12 mouse cellular contexts compared by ENCODE assay signal in the genomic region with DNA sequence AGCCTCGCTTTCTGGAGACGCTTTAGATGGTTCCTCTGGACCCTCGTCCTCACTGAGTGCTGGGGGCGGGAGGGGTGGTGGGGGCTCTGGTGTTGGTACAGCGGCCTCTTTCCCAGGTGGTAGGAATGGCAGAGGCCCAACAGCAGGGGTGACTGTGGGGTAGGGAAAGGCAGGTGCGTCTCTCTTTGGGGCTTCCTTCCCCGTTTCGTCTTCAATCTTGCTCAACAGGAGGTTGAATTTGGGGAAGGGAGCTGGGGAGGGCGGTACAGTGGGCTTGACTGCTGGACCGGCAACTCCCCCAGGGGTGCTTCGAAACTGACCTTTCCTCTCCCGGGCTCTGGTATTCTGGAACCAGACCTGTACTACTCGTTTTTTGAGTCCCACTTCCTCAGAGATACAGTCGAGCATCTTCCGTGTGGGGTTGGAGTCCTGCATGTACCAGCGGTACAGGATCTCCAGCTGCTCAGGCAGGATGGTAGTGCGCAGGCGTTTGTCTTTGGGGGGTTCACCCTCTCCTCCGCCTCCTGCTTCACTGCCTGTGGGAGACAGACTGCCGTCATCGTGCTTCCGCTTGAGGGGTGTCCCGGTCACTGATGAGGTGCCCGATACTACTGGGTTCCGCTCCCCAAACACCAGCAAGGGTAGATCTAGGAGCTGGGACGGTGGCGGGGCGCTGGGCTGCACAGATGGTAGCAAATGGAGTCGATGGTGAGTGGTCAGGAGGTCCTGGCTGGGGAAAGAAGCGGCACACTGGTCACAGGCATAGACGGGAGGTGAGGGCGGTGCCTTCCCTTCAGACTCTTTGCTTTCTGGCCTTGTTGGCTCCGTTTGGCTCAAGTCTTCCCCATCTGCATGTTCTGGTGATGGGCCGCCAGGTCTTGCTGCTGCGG. TPM values are rescaled to one million over a fixed set of nuclear protein-coding genes. Genes with fewer than 3 reads are reported as not detected.
A peak's percentile ranks its signal among the peaks of the same experiment; 100 is the strongest.
DNase-seq lines count a peak whose midpoint lies in the region; ATAC-seq and TF ChIP-seq lines count a peak whose summit lies in the region.
"Had no signal": no experiment of that assay in that cellular context is flagged by ENCODE, and none has a peak within 500 bp of the region (broad histone marks: within the 10 kb centered on the region; RNA-seq: fewer than 3 reads in every experiment).

No protein-coding gene starts in this region.

- no peak overlapping the region for H3K27ac ChIP-seq in heart, embryonic 12.5 days (ENCODE audit: poor library complexity, severe bottlenecking)
- peak overlapping the region; percentile 4 for H3K27ac ChIP-seq in cortical plate, adult 2 months (ENCODE audit: insufficient read depth, low read length)
- no peak overlapping the region for H3K27ac ChIP-seq in stomach, postnatal 0 days (replicated peaks)
- H3K27ac ChIP-seq: neural tube, embryonic 13.5 days had no signal

- TF ChIP-seq POLR2A in cortical plate, adult 2 months (IDR thresholded peaks at IDR 0.05; ENCODE audit: extremely low read depth, insufficient read depth, low read length): no peak

- H3K27me3 ChIP-seq in heart, embryonic 12.5 days (replicated peaks): peaks cover 46% of the 10 kb centered on the region
- no peaks in the 10 kb centered on the region for H3K27me3 ChIP-seq in stomach, postnatal 0 days (ENCODE audit: control insufficient read depth, insufficient read depth, low read length)
- H3K27me3 ChIP-seq: neural tube, embryonic 13.5 days had no signal

- H3K4me3 ChIP-seq in heart, embryonic 12.5 days: no peak overlapping the region
- no peak overlapping the region for H3K4me3 ChIP-seq in cortical plate, adult 2 months (ENCODE audit: insufficient read depth, low read length)
- no peak overlapping the region for H3K4me3 ChIP-seq in stomach, postnatal 0 days (ENCODE audit: low read depth, low read length)
- H3K4me3 ChIP-seq: neural tube, embryonic 13.5 days had no signal

- 0 out of 2 replicates have a peak overlapping the region, but pooled peaks have one; percentile 16 for H3K9ac ChIP-seq in heart, embryonic 12.5 days
- no peak overlapping the region for H3K9ac ChIP-seq in stomach, postnatal 0 days (ENCODE audit: low read length)
- H3K9ac ChIP-seq: neural tube, embryonic 13.5 days had no signal

- DNase-seq in heart, adult 18-20 months: no peak
- DNase-seq in A20 (ENCODE audit: low read depth, low spot score) (peak; percentile 72), ZHBTc4 (ENCODE audit: low read depth, low spot score) (peak; percentile 37)
- no peak for DNase-seq in stomach, postnatal 0 days (ENCODE audit: low spot score)
- DNase-seq: adrenal gland, adult 2 months; heart, postnatal 10 days; lung, postnatal 4 days; thymus, adult 2 months had no signal

- H3K36me3 ChIP-seq in heart, embryonic 12.5 days: peaks cover 26% of the 10 kb centered on the region
- H3K36me3 ChIP-seq in stomach, postnatal 0 days (ENCODE audit: control insufficient read depth, insufficient read depth, low read length): no peaks in the 10 kb centered on the region

- no peaks in the 10 kb centered on the region for H3K9me3 ChIP-seq in heart, embryonic 12.5 days (replicated peaks)
- no peaks in the 10 kb centered on the region for H3K9me3 ChIP-seq in stomach, postnatal 0 days (ENCODE audit: control insufficient read depth, low read length)
- H3K9me3 ChIP-seq: neural tube, embryonic 13.5 days had no signal

- no peak for TF ChIP-seq EP300 in stomach, postnatal 0 days (optimal IDR thresholded peaks at IDR 0.05)

- peaks cover 18% of the 10 kb centered on the region for H3K4me1 ChIP-seq in heart, embryonic 12.5 days (replicated peaks)
- H3K4me1 ChIP-seq in cortical plate, adult 2 months (ENCODE audit: control insufficient read depth, insufficient read depth, low read length): peaks cover 3% of the 10 kb centered on the region; the same call in 1 of the 2 replicates
- H3K4me1 ChIP-seq in stomach, postnatal 0 days (replicated peaks; ENCODE audit: control insufficient read depth, insufficient read depth): no peaks in the 10 kb centered on the region

- WGBS in heart, embryonic 12.5 days: 58% methylated on average over 35 of the region's 35 CpGs
- 84% methylated on average over 35 of the region's 35 CpGs for WGBS in stomach, postnatal 0 days

- no peak overlapping the region for H3K4me2 ChIP-seq in heart, embryonic 12.5 days
- no peak overlapping the region for H3K4me2 ChIP-seq in stomach, postnatal 0 days (replicated peaks; ENCODE audit: low read depth)
- H3K4me2 ChIP-seq: neural tube, embryonic 13.5 days had no signal

- TF ChIP-seq CTCF in cortical plate, adult 2 months (IDR thresholded peaks at IDR 0.05; ENCODE audit: extremely low read depth, insufficient read depth, low read length): no peak
- TF ChIP-seq CTCF in stomach, postnatal 0 days (IDR thresholded peaks at IDR 0.05; ENCODE audit: low read depth): no peak

- no peak for ATAC-seq in heart, embryonic 12.5 days (ENCODE audit: insufficient number of reproducible peaks, low FRiP score)
- ATAC-seq in stomach, postnatal 0 days (ENCODE audit: low FRiP score, low TSS enrichment): no peak
- no peak; the same call in 1 of the 2 replicates for ATAC-seq in granulocyte monocyte progenitor cell, adult 5-6 weeks (replicated peaks; ENCODE audit: poor library complexity, severe bottlenecking)

RNA-seq across cellular contexts. Expression of gene Zfhx2, which starts 27.4 kb away (rescaled TPM):
- polyA plus RNA-seq in heart, embryonic 12.5 days (2016; fragmentation: Nextera tagmentation; extraction: Ambion mirVana): 4.4 and 4.5 TPM in 2 replicates
- total RNA-seq in heart, adult 18-20 months (2021): 1 to 10 TPM; 4.5 to 5.0 TPM
- 13.0 and 13.1 TPM in 2 replicates for polyA plus RNA-seq in cortical plate, adult 2 months (2012; rRNA removed)
- polyA plus RNA-seq in stomach, postnatal 0 days (2015; fragmentation: Nextera tagmentation; extraction: Ambion mirVana): 1.0 and 1.3 TPM in 2 replicates
- 3.0 and 5.2 TPM in 2 replicates for total RNA-seq in granulocyte monocyte progenitor cell, adult 5-6 weeks (2014; fragmentation: Nextera tagmentation)
- 0.26 and 0.82 TPM in 2 replicates for total RNA-seq in granulocyte monocyte progenitor cell, adult 5-6 weeks (2017)

RNA-seq across cellular contexts. Expression of gene Thtpa, which starts 29.9 kb away (rescaled TPM):
- polyA plus RNA-seq in heart, embryonic 12.5 days (2016; fragmentation: Nextera tagmentation; extraction: Ambion mirVana): 14.3 and 14.8 TPM in 2 replicates
- 10 to 100 TPM; 11.3 to 12.9 TPM for total RNA-seq in heart, adult 18-20 months (2021)
- polyA plus RNA-seq in cortical plate, adult 2 months (2012; rRNA removed): 13.8 and 14.5 TPM in 2 replicates
- polyA plus RNA-seq in stomach, postnatal 0 days (2015; fragmentation: Nextera tagmentation; extraction: Ambion mirVana): 11.5 and 11.8 TPM in 2 replicates
- total RNA-seq in granulocyte monocyte progenitor cell, adult 5-6 weeks (2014; fragmentation: Nextera tagmentation): 11.9 and 16.2 TPM in 2 replicates
- 10.0 and 13.0 TPM in 2 replicates for total RNA-seq in granulocyte monocyte progenitor cell, adult 5-6 weeks (2017)

RNA-seq across cellular contexts. Expression of gene Ap1g2, which starts 41.7 kb away (rescaled TPM):
- polyA plus RNA-seq in heart, embryonic 12.5 days (2016; fragmentation: Nextera tagmentation; extraction: Ambion mirVana): 8.7 and 9.8 TPM in 2 replicates
- total RNA-seq in heart, adult 18-20 months (2021): 1 to 10 TPM; 3.3 to 8.3 TPM
- polyA plus RNA-seq in cortical plate, adult 2 months (2012; rRNA removed): 14.7 and 15.4 TPM in 2 replicates
- 26.4 and 31.0 TPM in 2 replicates for polyA plus RNA-seq in stomach, postnatal 0 days (2015; fragmentation: Nextera tagmentation; extraction: Ambion mirVana)
- total RNA-seq in granulocyte monocyte progenitor cell, adult 5-6 weeks (2014; fragmentation: Nextera tagmentation): 56.6 and 87.9 TPM in 2 replicates
- total RNA-seq in granulocyte monocyte progenitor cell, adult 5-6 weeks (2017): 12.4 and 15.1 TPM in 2 replicates

RNA-seq across cellular contexts. Expression of gene Ngdn, which starts 49.5 kb away (rescaled TPM):
- 55.7 and 60.8 TPM in 2 replicates for polyA plus RNA-seq in heart, embryonic 12.5 days (2016; fragmentation: Nextera tagmentation; extraction: Ambion mirVana)
- 10 to 100 TPM; 27.7 to 31.1 TPM for total RNA-seq in heart, adult 18-20 months (2021)
- polyA plus RNA-seq in cortical plate, adult 2 months (2012; rRNA removed): 35.3 and 38.6 TPM in 2 replicates
- polyA plus RNA-seq in stomach, postnatal 0 days (2015; fragmentation: Nextera tagmentation; extraction: Ambion mirVana): 54.4 and 55.2 TPM in 2 replicates
- total RNA-seq in granulocyte monocyte progenitor cell, adult 5-6 weeks (2014; fragmentation: Nextera tagmentation): 50.2 and 65.5 TPM in 2 replicates
- total RNA-seq in granulocyte monocyte progenitor cell, adult 5-6 weeks (2017): 62.7 and 75.3 TPM in 2 replicates

RNA-seq across cellular contexts. Expression of gene Jph4, which starts 52.0 kb away (rescaled TPM):
- 0.09 and 0.18 TPM in 2 replicates for polyA plus RNA-seq in heart, embryonic 12.5 days (2016; fragmentation: Nextera tagmentation; extraction: Ambion mirVana)
- total RNA-seq in heart, adult 18-20 months (2021): under 1 TPM in 1 of 2 experiments, not detected in 1; 0.08 TPM
- 244 and 247 TPM in 2 replicates for polyA plus RNA-seq in cortical plate, adult 2 months (2012; rRNA removed)
- 0.82 and 1.0 TPM in 2 replicates for polyA plus RNA-seq in stomach, postnatal 0 days (2015; fragmentation: Nextera tagmentation; extraction: Ambion mirVana)
- total RNA-seq in granulocyte monocyte progenitor cell, adult 5-6 weeks (2014; fragmentation: Nextera tagmentation): not detected in 2 replicates
- not detected in 2 replicates for total RNA-seq in granulocyte monocyte progenitor cell, adult 5-6 weeks (2017)

Comparison
In these comparisons a context has a peak if more than half of its experiments do, and no peak if none do; other contexts are left out.
1. DNase-seq: peak in A20 (single experiment) and ZHBTc4 (single experiment); none in heart, adult 18-20 months (0 of 2) and stomach, postnatal 0 days (single experiment).